Mouse (Mus musculus): ENCODE measurements around the gene Tnf. TPM values are rescaled to one million over a fixed set of nuclear protein-coding genes. Genes with fewer than 3 reads are reported as not detected.

The Tnf gene
- total RNA-seq (2021), result 1 to 10 TPM; 1.3 to 1.4 TPM
- long read RNA-seq, experiment 1, partial matches to known transcripts, result 0 of 1 reads
- long read RNA-seq, experiment 1, other reads (novel, unspliced or antisense), result 0 of 1 reads
- long read RNA-seq, experiment 2, partial matches to known transcripts, result 0 of 1 reads
- long read RNA-seq, experiment 2, other reads (novel, unspliced or antisense), result 0 of 1 reads

DNA sequence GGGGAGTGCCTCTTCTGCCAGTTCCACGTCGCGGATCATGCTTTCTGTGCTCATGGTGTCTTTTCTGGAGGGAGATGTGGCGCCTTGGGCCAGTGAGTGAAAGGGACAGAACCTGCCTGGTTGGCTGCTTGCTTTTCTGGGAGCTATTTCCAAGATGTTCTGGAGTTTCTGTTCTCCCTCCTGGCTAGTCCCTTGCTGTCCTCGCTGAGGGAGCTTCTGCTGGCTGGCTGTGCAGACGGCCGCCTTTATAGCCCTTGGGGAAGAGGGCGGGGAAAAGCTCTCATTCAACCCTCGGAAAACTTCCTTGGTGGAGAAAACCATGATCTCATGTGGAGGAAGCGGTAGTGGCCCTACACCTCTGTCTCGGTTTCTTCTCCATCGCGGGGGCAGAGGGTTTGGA is at the start of gene Tnf:
Gene Tnf, minus strand, starts transcription at position 221 of the 400 bp plus-strand sequence.
- peak; percentile 53 for DNase-seq

DNA sequence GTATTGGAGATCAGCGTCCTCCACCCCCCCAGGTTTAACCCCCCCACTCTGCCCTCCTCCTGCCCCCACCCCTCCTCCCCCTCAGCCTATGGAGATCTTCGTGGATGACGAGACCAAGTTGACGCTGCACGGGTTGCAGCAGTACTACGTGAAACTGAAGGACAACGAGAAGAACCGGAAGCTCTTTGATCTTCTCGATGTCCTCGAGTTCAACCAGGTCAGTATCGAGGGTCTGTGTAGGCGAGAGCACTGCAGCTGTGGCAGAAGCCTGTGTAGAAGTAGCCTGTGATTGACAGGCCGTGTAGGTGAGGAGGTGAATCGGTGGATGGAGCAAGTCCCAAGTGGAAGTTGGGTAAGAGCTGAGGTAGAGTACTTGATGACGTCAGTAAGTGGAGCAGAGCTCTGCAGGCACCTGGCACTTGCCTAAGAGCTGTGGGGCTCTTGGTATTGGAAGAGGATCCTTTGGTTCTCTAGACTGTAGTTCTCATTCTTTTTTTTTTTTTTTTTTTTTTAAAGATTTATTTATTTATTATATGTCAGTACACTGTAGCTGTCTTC is 49.4 kb upstream of the Tnf start:
- no peak for DNase-seq

DNA sequence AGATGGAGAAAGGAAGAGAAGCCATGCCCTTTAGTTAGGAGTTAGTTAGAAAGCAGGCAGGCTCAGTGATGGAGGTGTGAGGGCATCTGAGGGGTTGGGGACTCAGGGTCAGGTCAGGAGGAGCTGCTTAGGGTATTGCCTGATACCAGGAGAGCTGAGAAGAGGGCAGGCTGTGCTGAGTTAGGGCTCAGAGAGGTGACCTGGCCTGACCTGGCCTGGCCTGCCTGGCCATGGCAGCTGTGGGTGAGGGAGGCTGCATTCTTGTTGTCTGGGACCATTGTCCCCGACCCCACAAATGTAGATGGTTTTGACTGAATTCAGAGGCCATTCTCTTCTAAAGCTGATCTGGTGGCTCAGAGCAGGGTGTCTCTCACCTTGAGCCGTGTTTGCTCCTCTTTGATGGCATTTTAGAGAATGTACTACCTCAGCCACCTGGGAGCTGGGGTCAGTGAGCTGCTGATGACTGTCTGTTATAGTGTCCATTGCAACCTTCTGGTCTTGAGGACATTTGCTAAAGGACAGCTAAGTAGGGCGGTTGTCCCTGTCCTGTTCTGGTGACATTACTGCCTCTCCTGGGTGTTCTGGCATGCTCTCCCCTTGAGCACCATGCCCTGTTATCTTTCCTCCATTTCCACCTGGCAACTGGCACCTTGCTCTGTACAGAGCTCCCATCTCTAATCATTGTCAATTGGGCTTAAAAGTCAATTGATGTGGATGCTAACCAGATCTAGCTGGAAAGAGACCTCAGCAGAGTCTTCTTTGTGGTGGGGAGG is 48.7 kb upstream of the Tnf start:
- DNase-seq, result no peak

DNA sequence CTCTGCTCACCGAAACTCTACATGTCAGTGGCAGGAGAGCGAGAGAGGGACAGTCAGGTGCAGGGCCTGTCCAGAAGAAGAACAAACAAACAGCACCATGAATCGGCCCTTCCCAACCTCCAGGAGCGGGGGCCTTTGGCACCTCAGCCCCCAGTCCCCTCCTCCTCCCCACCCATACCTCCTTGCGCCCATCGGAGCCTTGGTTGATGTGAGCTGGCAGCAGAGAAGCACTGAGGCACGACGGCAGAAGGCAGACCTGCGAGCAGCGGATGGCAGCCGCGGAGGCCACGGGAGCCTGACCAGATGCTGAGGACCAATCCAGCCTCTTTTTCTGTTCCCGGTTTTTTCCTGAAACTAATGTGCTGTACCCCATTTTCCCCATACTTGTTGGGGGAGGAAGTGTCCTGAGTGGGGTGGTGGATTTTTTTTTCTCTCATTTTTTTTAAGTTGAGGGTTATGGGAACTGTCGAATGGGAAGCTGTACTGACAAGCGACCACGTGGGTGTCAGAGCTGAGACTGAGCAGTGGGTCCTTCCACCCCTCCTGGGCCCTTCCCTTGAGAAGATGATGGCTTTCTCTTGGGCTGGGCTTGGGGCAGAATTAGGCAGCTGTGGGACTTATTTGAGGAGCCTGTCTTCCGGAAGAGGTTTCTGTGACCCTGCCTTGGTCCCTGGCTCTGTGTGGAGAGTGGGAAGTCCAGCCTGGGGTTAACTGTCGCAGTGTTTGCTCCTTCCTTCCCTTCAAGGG is 47.8 kb upstream of the Tnf start:
- DNase-seq, result no peak

DNA sequence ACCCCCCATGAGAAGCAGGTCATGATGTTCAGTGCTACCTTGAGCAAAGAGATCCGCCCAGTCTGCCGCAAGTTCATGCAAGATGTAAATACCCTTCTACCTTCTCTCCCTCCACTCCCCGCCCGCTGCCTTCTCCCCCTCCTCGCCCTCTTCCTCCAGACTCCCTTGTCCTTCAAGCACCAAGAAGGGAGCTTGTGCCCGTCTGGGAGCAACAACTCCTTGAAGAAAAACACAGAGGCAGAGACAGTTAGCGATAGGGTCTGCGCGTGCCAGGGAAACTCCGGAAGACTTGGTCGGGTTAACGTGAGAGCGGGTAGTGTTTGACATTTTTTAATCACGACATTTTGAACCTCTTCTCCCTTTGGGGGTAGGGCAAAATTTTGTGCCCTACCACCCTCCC is 47.2 kb upstream of the Tnf start:
- no peak for DNase-seq

DNA sequence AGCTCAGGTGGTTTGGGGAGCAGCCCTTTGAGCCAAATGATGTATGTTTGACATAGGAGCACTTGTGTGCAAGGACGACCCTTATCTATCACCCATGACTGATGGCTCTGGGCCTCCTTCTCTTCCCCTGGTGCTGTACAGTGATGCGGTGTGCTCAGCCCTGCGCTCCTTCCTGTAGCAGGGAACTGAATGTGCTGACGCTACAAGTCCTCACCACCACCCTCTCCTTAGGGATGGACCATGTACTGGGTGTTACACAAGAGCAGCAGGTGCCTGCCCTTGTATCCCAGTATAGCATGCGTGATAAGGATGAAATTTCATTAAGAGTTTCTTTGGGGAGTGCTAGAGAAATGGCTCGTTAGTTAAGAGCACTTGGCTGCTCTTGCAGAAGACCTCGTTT is 45.3 kb upstream of the Tnf start:
- DNase-seq, result no peak

DNA sequence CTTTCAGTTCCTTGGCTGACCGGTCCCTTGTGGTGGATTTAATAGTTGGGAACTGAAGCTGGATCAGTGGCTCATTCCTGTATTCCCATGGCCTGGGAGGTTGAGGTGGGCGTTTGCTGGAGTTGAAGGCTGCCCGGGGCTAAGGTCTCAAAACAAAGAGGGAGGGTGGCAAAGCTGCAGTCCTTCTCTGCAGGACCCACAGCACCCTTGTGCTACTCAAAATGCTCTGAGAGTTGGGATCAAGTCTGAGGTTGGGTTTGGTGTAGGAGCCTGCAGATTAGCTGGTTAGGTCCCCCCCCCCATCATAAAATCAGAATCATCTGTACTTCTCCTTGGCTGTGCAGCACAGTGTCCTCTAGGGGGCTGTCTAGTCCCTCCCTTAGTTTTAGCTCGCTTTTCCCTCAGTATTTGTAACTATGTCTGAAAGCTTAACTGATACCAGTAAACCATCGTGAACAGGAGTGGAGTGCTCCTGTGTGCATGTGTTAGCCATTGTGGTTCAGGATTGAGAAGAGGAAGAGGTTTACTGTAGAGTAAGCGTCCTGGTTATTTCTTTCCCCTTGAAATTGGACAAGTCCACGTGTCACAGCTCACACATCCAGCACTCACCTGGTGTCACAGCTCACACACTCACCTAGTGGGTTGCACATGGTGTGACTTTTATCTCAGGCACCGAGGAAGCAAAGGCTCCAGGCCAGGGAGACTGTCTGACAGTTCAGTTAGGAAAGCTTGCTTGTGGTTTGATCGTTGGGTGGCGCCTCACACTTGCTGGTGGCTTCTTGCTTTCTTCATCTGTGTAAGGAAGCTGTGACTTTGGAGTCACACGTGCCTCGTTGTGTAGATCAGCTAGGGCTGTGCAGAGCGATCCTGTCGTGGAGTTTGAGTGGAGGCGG is 44.2 kb upstream of the Tnf start:
- DNase-seq, result no peak

DNA sequence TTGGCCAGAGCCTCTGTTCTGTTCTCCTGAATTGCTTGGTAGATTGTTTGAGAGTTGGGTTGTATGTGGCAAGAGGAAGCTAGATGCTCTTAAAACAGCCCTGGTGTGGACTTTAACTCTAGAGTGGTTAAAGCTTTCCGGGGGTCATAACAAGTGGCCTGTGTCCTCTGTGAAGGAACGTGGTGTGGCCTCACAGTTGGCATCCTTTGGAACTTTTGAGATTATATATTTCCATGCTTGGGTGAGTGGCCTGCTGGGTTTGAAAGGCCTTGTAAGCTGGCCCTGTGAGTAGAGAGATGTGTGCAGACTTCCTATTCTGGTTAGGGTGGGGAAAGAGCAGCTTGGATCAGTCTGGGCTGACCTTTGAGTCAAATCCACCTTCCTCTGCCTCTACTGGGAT is 43.2 kb upstream of the Tnf start:
- no peak for DNase-seq

DNA sequence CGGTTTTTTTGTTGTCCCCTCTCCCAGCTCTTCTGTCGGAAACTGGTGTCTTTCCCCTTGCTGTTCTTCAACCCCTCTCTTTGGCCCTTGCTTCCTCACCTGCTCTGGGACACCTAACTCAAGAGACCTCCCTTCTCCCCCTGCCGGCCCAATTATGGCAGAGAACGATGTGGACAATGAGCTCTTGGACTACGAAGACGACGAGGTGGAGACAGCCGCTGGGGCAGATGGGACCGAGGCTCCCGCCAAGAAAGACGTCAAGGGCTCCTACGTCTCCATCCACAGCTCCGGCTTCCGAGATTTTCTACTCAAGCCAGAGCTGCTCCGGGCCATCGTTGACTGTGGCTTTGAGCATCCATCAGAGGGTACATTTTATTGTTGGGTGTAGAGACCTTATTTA is 41.3 kb upstream of the Tnf start:
- DNase-seq, result peak; percentile 71

DNA sequence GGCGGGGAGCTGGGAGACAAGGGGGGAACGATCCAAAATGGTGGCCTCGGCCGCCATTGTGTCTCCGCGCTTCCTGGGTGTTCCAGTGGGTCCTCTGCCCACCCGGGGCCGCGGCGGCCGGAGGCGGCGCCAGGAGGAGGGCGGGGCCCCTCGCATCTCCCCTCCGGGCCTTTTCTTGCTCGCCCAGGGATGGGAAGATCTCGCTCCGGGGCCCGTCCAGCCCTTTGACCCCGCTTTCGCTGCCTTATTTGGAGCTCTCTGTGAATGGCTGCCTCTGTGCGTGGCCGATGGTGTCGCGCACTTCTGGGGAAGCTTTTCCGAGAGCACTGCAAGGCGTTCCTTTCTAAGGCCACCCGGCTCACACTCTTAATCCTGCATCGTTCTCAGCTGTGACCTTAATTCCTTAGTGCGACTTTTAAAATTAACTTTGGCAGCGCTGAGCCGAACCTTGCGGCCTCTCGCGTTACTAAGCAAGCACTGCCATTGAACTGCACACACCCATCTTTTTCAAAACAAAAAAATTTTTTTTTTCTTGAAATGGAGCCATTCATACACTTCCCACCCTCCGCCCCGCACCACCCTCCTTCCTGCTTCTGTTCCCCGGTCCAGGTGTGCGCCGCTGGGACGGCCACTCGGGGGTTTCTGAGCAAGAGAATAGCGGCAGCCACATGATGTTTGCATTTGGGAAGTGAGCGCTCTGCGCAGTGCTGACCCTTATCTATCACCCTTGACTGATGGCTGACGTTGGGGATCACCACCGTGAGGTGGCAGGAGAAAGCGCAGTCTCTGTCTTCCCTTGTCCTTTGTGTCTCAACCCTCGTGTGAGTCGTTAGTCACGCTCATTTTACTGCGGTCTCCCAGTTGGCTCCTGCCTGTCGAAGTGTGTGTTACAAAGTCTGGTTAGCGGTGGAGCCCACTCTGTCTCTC is 40.5 kb upstream of the Tnf start:
- peak; percentile 81 for DNase-seq

DNA sequence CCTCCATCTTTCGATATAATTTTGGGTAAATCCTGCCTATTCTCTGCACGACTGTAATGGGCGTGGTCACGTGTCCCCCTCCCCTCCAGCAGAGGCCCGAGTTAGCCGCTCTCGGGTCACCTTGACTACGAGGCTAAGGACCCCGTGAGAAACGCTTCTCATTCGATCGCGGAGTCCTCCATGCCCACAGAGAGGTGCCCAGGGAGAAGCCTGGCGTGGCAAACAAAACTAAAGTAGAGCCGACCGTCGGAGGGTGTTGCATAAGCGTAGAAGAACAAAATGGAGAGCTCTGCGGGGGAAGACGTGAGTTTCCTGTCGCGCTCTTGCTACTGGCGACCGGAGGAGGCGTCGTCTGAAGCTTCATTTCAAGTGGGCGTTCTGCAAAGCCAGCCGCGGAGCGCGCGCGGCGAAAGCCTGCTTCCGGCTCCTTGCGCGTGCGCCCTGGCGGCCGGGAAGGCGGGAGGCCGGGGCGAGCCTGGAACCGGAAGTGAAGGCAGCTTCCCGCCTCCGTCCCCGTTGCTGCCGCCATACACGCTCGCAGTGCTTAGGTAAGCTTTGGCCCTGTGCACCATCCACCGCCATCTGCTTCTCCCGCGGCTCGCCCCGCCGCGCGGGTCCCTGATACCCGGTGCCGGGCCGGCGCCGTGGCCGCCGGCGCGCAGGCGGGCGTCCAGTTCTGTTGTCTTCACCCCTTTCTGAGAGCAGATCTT is 39.7 kb upstream of the Tnf start, which contains the start of gene Ddx39b:
Gene Ddx39b, plus strand, starts transcription at position 442 of the 710 bp plus-strand sequence.
- DNase-seq, result peak; percentile 97

DNA sequence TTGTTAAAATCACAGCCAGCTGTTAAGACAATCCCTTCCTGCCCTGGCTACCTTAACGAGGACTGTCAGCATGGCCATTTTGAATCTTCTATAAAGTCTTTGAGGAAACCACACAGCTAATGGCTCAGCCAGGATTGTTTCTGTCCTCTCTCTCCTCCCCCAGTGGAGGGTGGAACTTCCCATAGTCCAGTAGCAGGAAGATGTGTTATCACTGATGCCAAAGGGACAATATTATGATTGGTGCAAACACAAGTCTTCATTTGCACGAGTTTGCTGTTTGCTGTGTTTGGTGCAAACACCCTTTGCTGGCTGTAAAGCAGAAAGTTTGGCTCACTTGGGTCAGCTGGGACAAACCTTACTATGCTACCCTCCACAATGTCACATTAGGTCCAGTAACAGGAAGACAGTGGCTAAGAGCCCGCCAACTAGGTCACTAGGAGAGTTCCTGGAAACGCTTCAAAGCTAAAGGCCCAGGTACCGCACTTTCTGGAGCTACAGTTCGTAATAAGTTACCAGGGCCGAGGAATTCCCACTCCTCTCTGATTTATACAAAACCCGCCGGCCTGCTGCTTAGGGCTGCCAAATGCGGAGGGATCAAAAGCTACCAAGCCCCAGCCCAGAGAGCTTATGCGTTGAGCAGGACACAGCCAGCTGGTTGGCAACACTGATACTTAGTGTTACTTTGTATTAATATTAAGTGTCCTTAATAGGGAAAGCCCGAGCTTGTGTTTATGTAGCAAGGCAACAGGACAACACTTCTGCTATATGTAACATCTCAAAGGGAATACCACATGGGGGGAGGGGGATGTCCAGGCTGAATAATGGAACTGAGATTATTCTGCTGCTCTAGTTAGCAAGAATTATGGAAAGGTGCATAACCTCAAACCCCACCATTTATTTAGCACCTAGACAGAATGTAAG is 38.8 kb upstream of the Tnf start:
- peak; percentile 58 for DNase-seq

DNA sequence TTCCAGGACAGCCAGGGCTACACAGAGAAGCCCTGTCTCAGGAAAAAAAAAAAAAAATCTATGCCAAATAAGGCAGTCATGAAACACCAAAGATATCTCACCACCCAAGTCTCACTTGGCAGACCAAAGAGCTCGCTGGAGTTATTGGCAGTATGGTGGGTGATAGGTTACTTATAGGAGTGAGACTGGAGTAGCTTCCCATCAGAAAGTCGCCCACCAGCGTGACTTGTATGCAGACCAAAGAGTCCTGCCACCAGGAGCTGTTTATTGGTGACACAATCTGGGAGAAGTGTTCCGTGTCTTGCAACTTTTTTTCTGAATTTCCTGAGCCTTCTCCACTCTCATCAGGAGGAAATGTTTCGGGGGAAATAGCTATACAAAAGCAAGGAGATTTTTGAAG is 37.9 kb upstream of the Tnf start:
- no peak for DNase-seq

DNA sequence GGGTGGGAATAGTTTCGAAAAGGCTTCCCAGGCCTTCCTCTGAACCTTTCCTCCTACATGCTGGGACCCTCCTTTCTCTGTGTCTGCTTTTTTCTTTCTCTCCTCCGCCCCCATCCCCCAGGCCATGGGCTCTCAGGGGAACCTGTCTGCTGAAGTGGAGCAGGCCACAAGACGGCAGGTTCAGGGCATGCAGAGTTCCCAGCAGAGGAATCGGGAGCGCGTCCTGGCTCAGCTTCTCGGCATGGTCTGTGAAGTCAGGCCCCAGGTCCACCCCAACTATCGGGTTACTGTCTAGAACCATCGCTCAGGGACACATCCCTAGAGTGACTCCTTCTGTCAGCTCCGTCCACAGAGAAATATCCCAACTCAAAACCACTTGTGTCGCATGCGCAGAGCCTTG is 35.7 kb upstream of the Tnf start:
- no peak for DNase-seq

DNA sequence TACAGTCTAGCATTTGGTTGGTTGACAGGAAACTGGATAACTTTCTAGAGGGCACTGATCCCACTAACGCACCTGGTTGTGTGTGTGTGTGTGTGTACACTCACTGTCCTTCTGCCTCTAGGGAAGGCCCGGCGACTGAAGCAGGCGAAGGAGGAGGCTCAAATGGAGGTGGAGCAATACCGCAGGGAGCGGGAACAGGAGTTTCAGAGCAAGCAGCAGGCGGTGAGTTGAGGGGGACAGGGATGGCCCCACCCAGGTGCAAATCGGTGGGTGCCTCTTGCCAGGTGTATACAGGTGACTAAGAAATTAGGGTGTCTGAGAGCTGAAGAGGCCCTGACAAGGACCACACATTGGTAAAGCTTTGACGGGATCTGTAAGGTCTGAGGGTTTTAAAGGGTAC is 35.2 kb upstream of the Tnf start:
- no peak for DNase-seq

DNA sequence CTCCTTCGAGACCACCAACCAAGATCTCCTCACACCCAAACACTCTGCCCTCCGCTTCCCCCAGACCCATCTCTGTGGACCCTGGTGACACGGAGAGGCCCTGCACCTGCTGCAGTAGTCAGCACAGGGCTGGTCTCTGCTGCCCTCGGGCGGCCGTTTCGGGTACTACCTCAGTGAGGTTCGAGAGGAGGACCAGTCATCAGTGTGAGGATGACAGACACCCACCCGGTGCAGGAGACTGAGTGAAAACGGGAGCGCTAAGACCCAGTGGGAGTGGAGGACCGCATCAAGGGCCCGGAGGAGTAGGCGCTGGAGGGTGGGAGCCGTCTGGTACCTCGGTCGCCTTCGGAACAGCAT is 34.6 kb upstream of the Tnf start:
- DNase-seq, result peak; percentile 99

DNA sequence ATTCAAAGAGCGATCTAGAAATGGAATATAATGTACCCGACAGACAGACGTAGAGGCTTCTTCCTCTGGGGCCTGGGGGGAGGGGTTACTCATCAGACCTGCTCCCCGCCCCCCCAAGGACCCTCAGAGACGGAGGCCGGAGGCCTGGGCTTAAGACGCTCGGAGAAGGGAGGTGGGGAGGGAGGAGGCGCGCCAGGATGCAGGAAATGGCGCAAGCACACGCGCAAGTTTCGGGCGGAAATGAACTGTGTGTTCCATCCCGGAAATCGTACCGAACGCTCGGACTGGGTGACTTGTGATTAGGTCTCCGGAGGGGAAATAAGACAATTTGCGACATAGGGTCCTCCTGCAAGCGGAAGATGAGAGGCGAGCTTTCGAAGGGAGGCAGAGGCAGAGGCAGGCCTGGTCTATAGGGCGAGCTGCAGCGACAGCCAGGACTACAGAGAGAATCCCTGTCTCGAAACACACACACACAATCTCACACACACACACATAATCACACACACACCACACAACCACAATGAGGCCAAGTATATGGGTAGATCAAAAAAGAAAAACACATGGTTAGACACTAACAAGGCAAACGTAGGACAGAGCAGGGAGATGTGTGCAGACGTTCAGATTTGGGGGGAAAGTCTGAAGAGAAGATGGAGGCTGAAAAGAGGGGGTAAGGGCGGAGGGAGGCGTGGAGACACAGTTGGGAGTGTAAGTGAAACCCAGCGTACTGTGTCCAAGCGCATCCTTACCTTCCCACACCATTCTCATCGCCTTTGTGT is 34.0 kb upstream of the Tnf start, which contains the start of gene Nfkbil1:
Gene Nfkbil1, minus strand, starts transcription at position 179 of the 776 bp plus-strand sequence.
- peak; percentile 94 for DNase-seq

DNA sequence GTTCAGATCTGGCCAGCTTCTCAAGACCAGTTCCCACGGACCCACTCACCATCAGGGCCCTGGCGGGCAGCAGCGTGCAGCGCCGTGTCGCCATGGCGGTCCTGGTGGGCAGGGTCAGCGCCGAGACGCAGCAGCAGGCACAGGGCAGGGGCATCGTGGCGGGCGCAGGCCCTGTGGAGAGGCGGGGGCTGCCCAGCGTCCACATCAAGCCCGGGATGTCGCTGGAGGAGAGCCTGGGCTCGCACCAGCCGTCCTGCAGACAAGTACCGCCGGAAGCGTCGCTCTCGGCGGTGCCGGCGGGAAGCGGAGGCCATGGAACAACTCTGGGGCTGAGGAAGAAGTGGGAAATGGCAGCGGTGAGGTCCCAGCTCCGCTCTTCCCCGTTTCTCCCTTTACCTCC is 33.1 kb upstream of the Tnf start:
- DNase-seq, result peak; percentile 68
